Mouse (Mus musculus) MN1 (cell line): ENCODE measurements at regions not wholly inside any gene's neighbourhood (a gene's known extent, or its start where the extent isn't known, plus 50 kb on each side); places are given as distances from the start of the nearest gene placed in this dataset.

ENCODE experiments used
- DNase-seq: peaks from one replicate; pipeline ENCODE4 v3.0.0-alpha.2; 2016; ENCODE audit warnings: low spot score

DNA sequence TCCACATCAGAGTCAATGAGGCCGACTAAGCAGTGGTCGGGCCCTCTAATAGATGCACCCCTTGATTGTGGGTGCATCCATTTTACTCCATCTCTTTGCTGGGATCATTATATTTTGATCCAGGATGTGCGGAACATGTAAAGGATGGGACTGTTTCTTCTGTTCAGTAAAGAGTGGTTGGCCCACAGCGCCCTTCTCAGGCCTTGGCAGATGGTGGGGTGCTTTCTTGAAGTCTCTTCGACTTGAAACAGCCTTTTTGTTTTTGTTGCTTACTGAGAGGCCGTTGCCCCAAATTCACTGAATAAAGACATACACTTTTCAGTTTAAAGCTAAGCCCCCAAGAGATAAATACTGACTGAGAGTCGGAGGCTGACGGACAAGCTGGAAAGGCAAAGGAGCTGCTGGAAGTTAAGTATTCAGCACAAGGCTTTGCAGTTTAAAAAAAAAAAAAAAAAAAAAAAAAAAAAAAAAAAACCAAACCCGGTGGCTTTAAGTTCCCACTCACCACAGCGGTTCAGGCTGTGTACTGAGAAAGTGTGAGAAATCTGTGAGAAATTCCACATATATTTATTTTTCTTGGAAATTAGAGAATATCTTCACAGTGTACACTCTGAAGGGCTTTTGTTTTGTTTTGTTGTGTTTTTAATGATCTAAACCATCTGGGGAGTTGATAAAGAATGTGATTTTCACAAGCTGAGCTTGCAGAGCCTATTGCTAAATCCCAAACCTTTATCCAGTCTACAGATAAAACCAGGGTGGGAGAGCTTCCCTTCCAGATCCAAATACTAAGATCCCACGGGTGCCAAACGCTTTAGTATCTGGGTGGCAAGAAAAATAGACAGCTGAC lies 285.3 kb upstream of the Mpdz start:
- no peak for DNase-seq

DNA sequence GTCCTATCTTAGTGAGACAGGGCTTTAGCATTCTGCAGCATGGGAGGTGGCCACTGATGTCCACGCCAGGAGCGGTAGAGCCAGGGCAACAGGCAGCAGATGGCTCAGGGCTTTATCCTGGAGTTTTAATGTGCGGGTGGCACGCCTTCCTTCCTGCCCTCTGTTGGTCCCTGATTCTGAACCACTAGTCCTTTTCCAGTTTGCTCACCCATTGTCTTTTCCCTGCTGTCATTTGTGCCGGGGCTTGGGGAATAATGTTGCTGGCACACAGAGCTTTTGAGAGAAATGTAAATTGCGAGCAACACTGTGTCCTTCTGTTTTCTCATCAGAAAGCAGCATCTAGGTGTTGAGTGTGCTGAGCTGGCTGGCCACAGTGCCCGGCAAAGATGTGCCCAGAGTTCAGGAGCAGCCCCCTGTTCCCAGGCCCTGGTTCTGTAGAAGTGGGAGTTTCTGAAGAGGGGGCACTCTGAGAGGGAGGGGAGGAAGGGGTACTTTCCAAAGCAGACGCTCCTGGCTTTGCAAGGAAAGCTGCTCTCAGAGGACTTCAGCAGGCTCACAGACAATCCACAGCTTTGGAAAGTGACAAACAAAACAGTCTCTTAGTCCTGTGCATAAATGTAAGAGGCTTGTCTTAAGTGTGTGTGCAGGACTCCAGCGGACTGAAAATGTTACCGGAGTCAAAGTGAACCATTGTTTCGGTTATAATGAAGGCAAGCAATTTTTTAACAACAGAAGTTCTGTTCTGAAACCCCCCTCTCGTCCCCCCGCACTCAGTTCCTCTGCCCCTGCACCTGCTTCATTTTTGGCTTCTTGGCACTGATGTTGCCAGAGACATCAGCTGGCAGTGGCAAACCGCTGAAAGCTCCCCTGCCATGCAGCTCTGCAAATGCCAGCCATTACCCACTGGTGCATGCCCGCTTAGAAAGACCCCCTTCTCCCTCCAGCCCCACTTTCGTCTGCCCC lies 284.4 kb upstream of the Mpdz start:
- DNase-seq = no peak

DNA sequence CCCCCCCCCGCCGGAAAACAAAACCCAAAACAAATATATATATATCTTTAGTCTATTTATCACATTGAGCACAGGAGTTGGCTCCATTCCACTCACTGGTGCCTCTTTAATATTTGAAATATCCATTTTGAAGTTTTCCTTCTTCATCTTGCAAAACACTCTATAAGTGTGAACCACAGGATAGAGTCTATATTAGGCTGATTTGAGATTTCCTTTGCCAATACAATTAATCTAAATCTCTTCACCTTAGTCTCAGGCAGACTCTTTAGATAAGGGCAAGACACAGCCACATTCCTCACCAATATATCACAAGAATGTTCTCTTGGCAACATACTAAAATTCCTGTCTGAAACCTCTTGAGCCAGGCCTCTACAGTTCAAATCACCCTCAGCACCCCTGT lies 282.1 kb upstream of the Mpdz start:
- no peak for DNase-seq

DNA sequence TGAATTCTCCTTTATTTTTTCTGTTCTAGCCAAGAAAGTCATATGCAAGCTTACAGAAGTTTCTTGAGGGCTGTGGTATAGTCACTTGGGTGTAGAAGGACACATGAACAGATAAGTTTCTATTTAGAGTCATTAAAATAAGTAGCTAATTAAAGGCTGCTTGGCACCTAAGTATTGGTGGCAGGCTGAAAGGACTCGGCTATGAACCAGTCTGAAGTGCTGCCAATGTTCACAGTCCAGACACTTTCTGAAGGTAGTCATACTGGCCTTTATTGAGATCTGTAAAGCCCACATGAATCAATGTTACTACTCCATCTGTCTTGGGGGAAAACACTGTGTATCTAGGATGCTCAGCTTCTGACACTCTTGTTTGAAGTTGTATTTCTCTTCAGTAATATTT lies 269.8 kb upstream of the Mpdz start:
- no peak for DNase-seq

DNA sequence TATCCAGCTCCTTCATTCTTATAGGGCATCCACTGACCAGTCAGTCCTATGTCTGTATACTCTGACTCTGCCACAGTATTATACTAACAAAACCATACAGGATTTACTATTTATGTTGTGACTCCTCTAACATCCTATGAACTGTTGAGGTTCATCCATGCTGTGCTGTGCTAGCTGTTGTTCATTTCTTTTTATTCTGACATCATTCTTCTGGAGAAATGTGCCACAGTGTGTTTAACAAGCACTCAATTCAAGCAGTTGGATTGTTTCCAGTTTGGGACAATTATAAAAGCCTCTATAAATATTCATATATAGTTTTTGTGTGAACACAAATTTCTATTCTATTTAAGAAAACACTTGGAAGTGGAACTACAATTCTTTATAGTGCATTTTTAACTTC lies 252.6 kb upstream of the Mpdz start:
- no peak for DNase-seq

DNA sequence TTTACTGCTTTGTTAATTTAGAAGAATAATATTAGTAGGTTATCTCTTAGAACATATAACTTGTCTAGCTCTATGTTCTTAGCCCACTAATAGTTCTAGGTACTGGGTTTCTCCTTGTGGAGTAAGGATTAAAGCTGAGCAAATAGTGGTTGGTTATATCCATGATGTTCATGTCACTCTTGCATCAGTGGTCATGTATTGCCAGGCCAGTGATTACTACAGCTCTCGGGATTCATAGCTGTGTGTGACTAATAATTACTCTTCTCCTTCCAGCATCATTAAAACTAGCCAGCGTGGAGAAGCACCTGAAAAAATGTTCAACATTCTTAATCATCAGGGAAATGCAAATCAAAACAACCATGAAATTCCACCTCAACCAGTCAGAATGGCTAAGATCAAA lies 234.6 kb upstream of the Mpdz start:
- no peak for DNase-seq

DNA sequence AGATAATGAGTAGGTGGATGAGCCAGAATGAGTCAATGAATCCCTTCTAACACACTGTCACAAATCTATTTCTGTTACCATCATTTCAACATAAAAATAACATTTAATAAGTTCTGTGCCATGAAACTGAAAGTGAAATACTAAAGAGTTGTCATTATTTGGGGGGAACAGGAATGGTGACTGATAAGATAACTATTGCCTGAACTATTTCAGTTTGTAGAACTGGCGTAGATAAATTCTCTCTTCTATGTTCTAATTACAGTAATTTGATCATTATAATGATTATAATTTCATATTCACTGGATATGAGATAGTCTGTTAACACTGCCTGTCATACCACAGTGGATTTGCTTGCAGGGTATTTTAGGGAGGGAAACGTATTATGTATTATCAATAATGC lies 232.3 kb upstream of the Mpdz start:
- DNase-seq = no peak

DNA sequence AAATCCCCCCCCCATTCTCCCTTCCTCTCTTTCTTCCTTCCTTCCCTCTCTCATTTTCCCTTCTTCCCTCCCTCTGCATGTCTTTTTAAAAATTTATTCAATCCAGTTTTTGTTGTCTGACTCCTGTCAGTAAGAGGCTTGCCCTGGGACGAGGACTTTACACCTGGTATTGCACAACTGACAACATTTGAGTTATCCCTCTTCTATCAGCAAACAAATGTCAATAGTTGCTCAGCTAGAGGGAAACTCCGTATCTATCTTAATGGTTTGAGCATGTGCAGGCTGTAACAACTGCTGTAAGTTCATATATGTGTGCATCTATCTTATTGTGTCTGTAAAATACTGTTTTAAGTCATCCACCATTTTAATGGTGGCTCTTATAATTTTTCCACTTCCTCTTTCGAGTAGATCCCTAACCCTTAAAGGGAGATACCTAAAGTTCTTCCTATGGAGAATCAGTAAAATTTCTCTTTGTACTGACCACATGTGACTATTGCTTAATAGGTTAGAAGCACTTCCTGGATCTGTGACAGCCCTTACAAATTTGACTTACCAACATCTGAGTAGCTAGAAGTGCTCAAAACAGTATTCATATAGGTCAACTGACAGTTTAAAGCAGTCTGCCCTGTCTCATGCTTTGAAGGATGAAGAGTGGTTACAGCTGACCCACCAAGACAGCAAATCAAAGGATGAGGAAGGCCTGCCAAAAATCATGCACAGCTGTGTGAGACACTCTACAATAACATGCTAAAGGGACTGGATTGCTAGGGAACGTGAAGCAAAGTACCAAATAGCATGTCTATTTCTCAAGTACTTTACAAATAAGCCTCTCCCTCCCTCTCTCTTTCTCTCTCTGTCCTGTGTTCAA lies 231.0 kb upstream of the Mpdz start:
- DNase-seq = no peak

DNA sequence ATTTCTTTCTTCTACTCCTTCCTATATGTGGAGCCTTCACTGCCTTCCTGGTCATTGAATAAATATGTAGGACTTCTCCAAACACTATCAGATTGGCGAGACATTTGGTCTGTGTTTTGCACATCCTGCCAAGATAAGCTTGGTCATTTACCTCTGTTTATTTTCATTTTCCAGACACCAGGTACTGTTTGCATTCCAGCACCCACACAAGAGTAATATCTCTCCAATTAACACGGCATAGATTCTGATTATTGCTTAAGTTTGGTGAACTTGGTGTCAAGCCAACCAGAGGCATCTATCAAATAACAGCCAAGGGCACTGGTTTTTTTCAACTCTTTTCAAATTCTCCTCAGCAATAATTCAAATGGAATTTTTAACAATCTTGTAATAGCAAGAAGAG lies 229.4 kb upstream of the Mpdz start:
- DNase-seq = no peak

DNA sequence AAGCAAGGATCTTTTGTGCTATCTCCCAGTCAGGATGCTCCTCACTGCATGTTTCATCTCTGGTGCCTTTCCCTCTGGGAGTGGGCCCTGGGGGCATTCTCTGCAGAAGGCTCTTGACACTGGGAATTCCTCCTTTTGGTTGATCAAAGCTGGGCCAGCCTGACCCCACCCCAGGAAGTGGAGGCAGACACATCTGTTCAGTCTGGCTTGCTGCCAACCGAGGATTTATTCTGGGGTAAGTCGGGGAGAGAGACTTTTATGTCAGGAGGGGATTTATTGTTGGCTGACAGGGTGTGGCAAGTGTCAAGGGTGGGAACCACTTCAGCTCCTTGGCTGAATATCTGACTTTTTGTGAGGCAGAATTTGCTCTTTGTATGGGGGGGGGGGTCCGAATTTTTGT lies 226.6 kb upstream of the Mpdz start:
- no peak for DNase-seq

DNA sequence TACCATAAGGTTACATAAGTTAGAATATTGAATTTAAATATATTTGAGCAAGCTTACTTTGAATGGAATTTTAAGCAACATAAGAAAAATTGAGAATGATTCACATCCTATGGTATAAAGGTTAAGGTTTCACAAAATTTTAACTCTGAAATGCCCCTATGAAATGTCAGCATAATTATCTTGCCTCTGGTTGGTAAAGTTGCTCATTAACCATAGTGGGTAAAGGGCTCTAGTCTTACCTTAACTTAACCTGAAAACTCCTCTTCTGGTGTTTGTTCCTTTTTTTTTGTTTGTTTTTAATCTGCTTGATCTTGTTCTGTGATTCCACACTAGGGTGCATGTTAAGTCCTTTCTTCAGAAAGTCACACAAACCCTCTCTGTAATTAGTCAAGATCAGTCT lies 218.5 kb upstream of the Mpdz start:
- DNase-seq = no peak

DNA sequence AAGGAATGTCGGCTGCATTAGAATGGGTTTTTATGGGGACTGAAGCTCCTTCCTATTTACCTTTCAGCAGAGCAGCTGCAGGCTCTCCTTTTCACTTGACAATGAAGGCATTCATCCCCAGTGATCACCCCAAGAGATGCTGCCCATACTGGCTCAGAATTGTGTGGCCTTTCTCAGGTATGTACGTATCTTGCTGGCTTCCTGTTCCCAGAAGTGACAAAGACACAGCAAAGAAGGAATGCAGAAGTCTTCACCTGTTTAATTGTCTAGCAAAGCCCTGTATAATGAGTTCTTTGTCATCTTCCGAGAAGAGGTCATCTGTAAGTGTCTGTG lies 185.8 kb upstream of the Mpdz start:
- no peak for DNase-seq

DNA sequence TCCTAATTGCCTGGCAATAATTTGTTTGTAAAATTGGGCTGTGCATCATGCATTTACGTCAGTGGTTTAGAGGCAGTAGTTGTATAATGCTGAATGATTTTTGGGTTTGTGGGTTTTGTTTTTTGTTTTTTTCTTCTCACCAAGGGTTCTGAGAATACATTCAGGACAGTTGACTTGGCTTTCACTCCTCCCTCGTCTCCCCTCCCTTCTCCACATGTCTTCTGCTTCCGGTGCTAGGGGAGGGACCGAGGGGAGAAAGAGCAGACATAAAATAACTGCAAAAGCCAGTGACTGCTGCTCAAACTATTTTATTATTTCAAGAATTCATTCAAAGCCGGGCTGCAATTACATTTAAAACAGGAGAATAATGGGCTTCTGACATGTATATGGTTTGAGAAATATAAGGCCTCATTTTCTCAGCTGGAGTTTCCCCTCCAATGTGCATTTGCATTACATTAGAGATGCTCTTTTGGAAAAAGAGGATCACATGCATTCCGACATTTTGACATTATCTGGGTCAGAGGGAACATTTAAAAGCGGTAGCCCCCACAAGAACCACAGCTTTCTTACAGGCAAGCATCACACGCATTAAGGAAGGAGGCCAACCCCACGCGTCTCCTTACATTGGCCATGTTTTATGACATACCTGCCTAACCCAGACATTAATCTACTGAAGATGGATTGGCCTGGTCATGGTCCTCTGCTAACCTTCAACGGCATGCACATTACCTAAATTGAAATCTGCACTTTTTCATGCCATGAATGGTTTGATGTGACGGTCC lies 185.3 kb upstream of the Mpdz start:
- no peak for DNase-seq

DNA sequence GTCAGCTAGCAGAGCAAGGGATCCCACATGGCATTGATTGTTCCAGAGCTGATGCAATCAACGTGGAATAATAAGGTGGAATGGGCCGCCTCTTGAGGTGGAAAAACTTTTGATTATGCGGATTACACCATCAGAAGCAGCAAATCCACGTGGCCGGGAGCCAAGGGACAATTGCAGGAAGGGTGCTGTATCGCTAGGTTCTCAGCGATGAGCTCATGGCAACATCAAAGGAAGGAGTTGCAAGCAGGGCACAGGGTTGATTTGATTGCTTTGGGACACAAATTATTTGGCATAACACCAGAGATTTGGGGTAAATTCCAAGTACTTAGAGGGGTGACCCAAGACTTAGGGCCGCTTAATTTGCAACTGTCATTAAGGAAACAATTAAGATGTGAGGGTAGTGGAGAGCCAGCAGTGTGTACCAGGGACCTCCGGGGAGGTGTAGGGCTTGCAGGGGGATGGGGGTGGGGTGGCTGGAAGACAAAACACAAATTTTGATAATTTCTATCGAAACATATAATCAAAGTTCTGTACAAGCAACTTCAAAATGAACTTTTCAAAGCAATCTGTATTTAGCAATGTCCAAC lies 182.8 kb upstream of the Mpdz start:
- DNase-seq = peak; percentile 55

DNA sequence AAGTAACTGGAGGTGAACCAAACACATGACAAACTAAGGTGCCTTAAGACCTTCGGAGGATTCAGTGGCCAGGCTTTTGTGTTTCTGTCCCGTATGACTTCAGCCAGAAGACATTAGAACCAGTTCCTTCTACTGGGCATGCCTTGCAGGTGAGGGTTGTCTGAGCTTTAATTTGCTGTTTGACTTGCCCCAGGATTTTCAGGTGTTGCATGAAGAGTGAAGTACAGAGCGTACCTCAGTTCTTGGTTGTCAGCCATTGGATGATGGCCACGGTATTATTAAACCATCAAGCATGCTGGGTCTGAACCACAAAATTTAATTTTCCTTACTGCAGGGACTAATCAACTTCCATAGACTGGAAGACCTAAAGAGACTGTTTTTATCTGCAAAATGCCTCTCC lies 181.5 kb upstream of the Mpdz start:
- DNase-seq = no peak

DNA sequence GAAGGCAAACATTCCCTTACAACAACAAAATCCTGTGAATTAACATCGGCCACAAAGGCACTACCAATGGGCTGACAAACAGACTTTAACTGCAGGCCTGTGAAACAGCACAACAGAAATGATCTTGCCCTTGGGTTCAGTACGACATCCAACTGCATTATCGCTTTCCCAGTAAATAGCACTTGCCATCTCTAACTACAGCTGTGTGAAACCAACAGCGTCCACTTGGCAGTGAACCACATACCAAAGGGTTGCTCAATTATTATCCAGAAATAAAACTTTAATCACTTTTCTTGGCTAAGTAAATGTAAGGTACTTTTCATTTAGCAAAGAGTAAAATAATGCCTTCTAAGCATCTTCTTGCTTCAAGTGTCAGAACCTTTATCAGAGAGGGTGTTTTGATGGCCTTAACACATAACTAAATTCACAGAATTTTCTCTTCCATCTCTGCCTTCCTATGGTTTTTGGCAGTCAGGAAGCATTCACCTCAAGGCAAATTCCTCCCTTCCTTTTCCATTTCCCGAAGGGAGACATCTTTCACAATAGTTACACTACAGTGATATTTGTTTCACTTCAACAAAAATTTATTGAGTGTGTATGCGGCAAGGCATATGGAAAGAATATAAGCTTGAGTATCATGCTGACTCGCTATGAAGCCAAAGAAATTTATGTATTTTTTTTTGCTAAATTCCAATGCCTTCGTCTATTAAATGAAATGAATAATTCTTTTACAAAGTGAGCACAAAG lies 178.9 kb upstream of the Mpdz start:
- DNase-seq = no peak

DNA sequence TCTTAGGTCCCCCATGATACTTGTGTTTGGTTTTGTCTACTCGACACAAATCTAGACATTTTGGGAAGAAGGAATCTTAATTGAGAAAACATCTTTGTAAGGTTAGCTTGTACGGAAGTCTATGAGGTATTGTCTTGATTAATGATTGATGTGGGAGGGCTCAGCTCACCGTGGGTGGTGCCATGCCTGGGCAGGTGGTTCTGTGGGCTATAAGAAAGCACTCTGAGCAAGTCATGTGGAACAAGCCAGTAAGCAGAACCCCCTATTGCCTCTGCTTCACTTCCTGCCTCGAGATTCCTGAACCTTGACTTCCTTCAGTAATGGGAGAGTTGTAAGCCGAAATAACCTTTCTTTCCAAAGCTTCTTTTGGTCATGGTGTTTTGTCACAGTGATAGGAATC lies 174.6 kb upstream of the Mpdz start:
- DNase-seq = no peak

DNA sequence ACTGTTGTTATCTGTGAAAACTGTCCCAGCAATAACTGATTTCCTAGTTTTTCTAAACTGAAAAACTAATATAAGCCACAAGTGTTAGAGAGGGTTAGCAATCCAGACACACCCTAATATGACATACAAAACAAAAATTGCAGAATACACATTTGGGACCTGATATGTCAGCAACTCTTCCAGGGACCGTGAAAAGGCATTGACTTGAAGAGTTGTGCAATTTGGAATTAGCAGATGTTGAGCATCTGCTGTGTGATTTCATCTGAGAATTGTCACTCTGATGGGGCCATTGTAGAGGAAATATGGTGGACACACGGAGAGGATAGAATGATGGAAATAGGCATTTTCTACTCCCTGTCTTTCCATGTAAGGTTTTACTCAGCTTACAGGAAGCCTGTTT lies 168.6 kb upstream of the Mpdz start:
- DNase-seq = no peak

DNA sequence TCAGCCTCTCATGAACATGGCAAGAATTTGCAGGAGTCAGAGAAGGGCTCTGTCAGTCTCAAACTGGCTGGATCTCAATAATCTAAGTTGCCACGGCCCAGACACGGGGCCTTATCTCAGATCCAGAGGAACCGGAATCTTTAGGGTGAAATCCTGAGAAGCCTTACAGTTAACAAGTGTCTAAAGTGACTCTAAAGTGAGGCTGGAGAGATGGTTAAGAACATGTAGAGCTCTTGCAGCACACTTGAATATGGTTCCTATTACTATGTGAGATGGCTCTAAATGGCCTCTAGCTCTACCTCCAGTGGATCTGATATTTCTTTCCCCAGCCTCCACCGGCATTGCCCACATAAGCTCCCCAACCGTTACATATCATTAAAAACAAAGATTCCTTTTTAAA lies 157.8 kb upstream of the Mpdz start:
- DNase-seq = no peak

DNA sequence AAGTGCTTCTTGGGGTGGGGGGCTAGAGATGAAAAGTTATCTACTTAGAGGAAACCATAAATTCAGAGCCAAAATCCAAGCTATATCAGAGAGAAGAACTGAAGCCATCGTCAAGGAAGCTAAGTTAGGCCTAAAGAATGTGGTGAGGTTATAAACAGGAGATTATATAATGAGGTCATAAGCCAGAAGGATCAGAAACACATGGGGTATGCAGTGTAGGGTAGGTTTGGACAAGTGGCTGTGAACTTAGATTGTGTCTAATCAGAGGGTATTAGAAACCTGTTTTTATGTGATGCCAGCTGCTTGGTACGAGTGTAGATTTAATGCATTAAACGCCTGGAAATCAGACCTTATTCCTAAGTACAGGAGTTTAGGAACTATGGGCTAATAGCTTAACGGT lies 154.8 kb upstream of the Mpdz start:
- no peak for DNase-seq

DNA sequence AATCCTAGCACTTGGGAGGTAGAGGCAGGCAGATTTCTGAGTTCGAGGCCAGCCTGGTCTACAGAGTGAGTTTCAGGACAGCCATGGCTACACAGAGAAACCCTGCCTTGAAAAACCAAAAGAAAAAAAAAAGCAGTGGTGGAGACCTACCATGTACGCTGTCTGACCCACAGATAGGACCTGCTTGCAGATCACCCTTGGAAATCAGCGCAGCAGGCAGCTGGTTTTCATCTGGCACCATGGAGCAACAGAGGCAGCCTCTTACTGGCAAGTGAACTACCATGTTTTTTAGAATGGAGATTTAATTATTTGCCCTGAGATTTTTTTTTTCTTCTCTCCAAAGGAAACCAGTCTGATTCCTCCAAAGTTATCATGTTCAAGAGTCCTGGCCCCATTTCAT lies 150.8 kb upstream of the Mpdz start:
- DNase-seq = peak; percentile 20
